9 mouse cellular contexts compared by ENCODE assay signal in genomic region chr5:28037639-28038038, GRCm38 (mm10). TPM values are rescaled to one million over a fixed set of nuclear protein-coding genes. Genes with fewer than 3 reads are reported as not detected.
DNase-seq lines count a peak whose midpoint lies in the region; ATAC-seq lines count a peak whose summit lies in the region.
"Had no signal": no experiment of that assay in that cellular context is flagged by ENCODE, and none has a peak within 500 bp of the region (broad histone marks: within the 10 kb centered on the region; RNA-seq: fewer than 3 reads in every experiment).

No protein-coding gene starts in this region.

- no peak overlapping the region for H3K27ac ChIP-seq in kidney, embryonic 14.5 days (ENCODE audit: low read depth, low read length)
- no peak overlapping the region for H3K27ac ChIP-seq in hindbrain, embryonic 12.5 days
- H3K27ac ChIP-seq: liver, embryonic 15.5 days had no signal

- DNase-seq in kidney, adult 18-20 months: no peak
- peak; percentile 99 for DNase-seq in adipocyte (ENCODE audit: low spot score)
- DNase-seq in fibroblast of lung, adult 2 months (ENCODE audit: low read depth): peak; percentile 74
- DNase-seq in lung, postnatal 25 days (ENCODE audit: low spot score): peak; percentile 79
- DNase-seq in right cerebral cortex, postnatal 4 days: no peak
- DNase-seq in frontal cortex, adult 2 months (ENCODE audit: extremely low spot score in 1 of 2, low spot score in 1 of 2): no peak

- H3K4me2 ChIP-seq in kidney, embryonic 14.5 days (replicated peaks; ENCODE audit: low read depth, low read length): no peak overlapping the region
- H3K4me2 ChIP-seq in hindbrain, embryonic 12.5 days (replicated peaks): no peak overlapping the region
- H3K4me2 ChIP-seq: liver, embryonic 15.5 days had no signal

- H3K9ac ChIP-seq in kidney, embryonic 14.5 days (ENCODE audit: low read depth, low read length): no peak overlapping the region
- H3K9ac ChIP-seq in hindbrain, embryonic 12.5 days: no peak overlapping the region
- H3K9ac ChIP-seq: liver, embryonic 15.5 days had no signal

- 49% methylated on average over 5 of the region's 5 CpGs for WGBS in kidney, embryonic 14.5 days
- WGBS in hindbrain, embryonic 12.5 days: 43% methylated on average over 5 of the region's 5 CpGs

- no peak overlapping the region for H3K4me3 ChIP-seq in kidney, embryonic 14.5 days (ENCODE audit: low read length)
- H3K4me3 ChIP-seq in hindbrain, embryonic 12.5 days: no peak overlapping the region
- H3K4me3 ChIP-seq: liver, embryonic 15.5 days had no signal

- no peaks in the 10 kb centered on the region for H3K9me3 ChIP-seq in kidney, embryonic 14.5 days (ENCODE audit: control insufficient read depth, low read length)
- H3K9me3 ChIP-seq in hindbrain, embryonic 12.5 days (replicated peaks): no peaks in the 10 kb centered on the region
- H3K9me3 ChIP-seq: liver, embryonic 15.5 days had no signal

- no peaks in the 10 kb centered on the region for H3K36me3 ChIP-seq in kidney, embryonic 14.5 days (ENCODE audit: control insufficient read depth, insufficient read depth, low read length)
- no peaks in the 10 kb centered on the region for H3K36me3 ChIP-seq in hindbrain, embryonic 12.5 days
- H3K36me3 ChIP-seq: liver, embryonic 15.5 days had no signal

- H3K27me3 ChIP-seq in kidney, embryonic 14.5 days (ENCODE audit: control insufficient read depth, insufficient read depth, low read length): no peaks in the 10 kb centered on the region
- H3K27me3 ChIP-seq in hindbrain, embryonic 12.5 days: no peaks in the 10 kb centered on the region

- 0 out of 2 replicates have a peak, but pooled peaks have one; percentile 37 for ATAC-seq in kidney, embryonic 14.5 days (ENCODE audit: low FRiP score, low TSS enrichment)
- no peak for ATAC-seq in hindbrain, embryonic 12.5 days (ENCODE audit: low FRiP score)

- H3K4me1 ChIP-seq in kidney, embryonic 14.5 days (ENCODE audit: control insufficient read depth, insufficient read depth, low read length): 0 out of 2 replicates have a peak, but pooled peaks cover 5% of the 10 kb centered on the region
- no peaks in the 10 kb centered on the region for H3K4me1 ChIP-seq in hindbrain, embryonic 12.5 days

RNA-seq across cellular contexts. Expression of gene Insig1, which starts 33.5 kb away (rescaled TPM):
- 40.9 and 68.4 TPM in 2 replicates for polyA plus RNA-seq in kidney, embryonic 14.5 days (2014; fragmentation: Nextera tagmentation; extraction: Ambion mirVana)
- polyA plus RNA-seq in frontal cortex, adult 2 months (2012; rRNA removed): 74.8 and 83.7 TPM in 2 replicates
- 95.6 and 101 TPM in 2 replicates for polyA plus RNA-seq in hindbrain, embryonic 12.5 days (2016; fragmentation: Nextera tagmentation; extraction: Ambion mirVana)

Comparison
In these comparisons a context has a peak if more than half of its experiments do, and no peak if none do; other contexts are left out.
1. DNase-seq: peak in adipocyte (single experiment), fibroblast of lung, adult 2 months (single experiment) and lung, postnatal 25 days (single experiment); none in kidney, adult 18-20 months (single experiment), right cerebral cortex, postnatal 4 days (single experiment) and frontal cortex, adult 2 months (0 of 2).